Mouse (Mus musculus) heart, adult 2 months (tissue): ENCODE measurements around the gene Vwa3b.

Experiments
- CTCF ChIP-seq: fragments of 200-600 bp; IDR thresholded peaks from 2 replicates; pipeline ENCODE4 v1.8.1; 2022; ENCODE audit warnings: antibody characterized with exemption, mild to moderate bottlenecking, moderate library complexity
- POLR2A ChIP-seq: fragments of 200-500 bp; IDR thresholded peaks from 2 replicates; pipeline ENCODE4 v1.6.1; 2011; ENCODE audit warnings: mild to moderate bottlenecking, low read depth, low read length, control low read depth; ENCODE audit not compliant: insufficient read depth

DNA sequence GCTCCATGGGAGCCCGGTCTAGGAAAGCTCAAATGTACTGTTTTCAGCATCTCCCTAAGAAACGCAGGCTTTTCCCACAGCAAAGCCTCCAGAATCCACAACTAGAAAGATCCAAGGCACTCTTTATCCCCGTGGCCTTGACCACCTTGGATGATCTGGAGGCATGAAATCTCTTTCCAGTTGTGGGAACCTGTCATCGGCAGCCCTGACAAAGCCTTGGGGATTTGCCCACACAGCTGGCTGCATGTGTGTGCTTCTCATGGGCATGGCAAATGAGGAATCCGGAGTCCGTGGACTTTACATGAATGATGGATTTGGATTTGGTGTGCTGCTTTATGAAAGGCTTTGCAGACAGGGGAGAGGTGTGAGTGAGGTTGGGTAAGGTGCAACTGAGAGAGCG is 141.5 kb downstream of the Vwa3b start:
- no peak for TF ChIP-seq POLR2A
- TF ChIP-seq CTCF, result no peak
